Mouse (Mus musculus) MEL (cell line): ENCODE data around the gene Dusp22. TPM values are rescaled to one million over a fixed set of nuclear protein-coding genes. Genes with fewer than 3 reads are reported as not detected.

Source experiments
- DNase-seq: peaks from one replicate; pipeline ENCODE4 v3.0.0; 2011; ENCODE audit warnings: low read depth, low spot score
- H3K27ac ChIP-seq: 2 replicates; pipeline ENCODE4 v1.5.1; 2012; ENCODE audit warnings: low read depth, mild to moderate bottlenecking, control low read depth, low read length, moderate library complexity; ENCODE audit not compliant: control insufficient read depth
- H3K27me3 ChIP-seq, 2 experiments: fragments of 150-350 bp in 1 of 2; sonication (generic) in 1 of 2; 2 replicates each; pipeline ENCODE4 v1.6.1; 2012; ENCODE audit warnings: low read length in 2 of 2, mild to moderate bottlenecking in 2 of 2, improper control_type of control experiment in 1 of 2, moderate library complexity in 1 of 2; ENCODE audit not compliant: insufficient read depth in 2 of 2, control insufficient read depth in 1 of 2
- H3K36me3 ChIP-seq, 2 experiments: 2 replicates each; pipeline ENCODE4 v1.6.1; 2012 to 2014; ENCODE audit warnings: low read length in 2 of 2, improper control_type of control experiment in 1 of 2, inconsistent platforms in 1 of 2, mild to moderate bottlenecking in 1 of 2; ENCODE audit not compliant: insufficient read depth in 2 of 2, control insufficient read depth in 1 of 2
- H3K4me1 ChIP-seq, 2 experiments: fragments of 150-350 bp in 1 of 2; sonication (generic) in 1 of 2; 2 replicates each; pipeline ENCODE4 v1.6.1; 2012; ENCODE audit warnings: low read length in 2 of 2, improper control_type of control experiment in 1 of 2, mild to moderate bottlenecking in 1 of 2; ENCODE audit not compliant: insufficient read depth in 2 of 2, control insufficient read depth in 1 of 2
- H3K4me3 ChIP-seq, 2 experiments: fragments of 150-350 bp in 1 of 2; sonication (generic) in 1 of 2; 2 replicates each; pipeline ENCODE4 v1.5.1; 2012; ENCODE audit warnings: low read depth in 2 of 2, low read length in 2 of 2, mild to moderate bottlenecking in 2 of 2, moderate library complexity in 2 of 2, control low read depth in 1 of 2, improper control_type of control experiment in 1 of 2; ENCODE audit not compliant: control insufficient read depth in 1 of 2, insufficient read depth in 1 of 2
- H3K79me2 ChIP-seq: 2 replicates; pipeline ENCODE4 v1.6.1; 2012; ENCODE audit warnings: mild to moderate bottlenecking, low read length, moderate library complexity; ENCODE audit not compliant: control insufficient read depth, poor library complexity, insufficient read depth
- H3K9ac ChIP-seq: 2 replicates; pipeline ENCODE4 v1.6.1; 2012; ENCODE audit warnings: low read depth, mild to moderate bottlenecking, control low read depth, low read length, moderate library complexity; ENCODE audit not compliant: control insufficient read depth, poor library complexity, severe bottlenecking
- H3K9me3 ChIP-seq: fragments of 150-350 bp; sonication (generic); replicated peaks from 2 replicates; pipeline ENCODE4 v1.6.1; 2012; ENCODE audit warnings: mild to moderate bottlenecking, low read length, improper control_type of control experiment, moderate library complexity; ENCODE audit not compliant: insufficient read depth
- CHD2 ChIP-seq: IDR thresholded peaks from 2 replicates; pipeline ENCODE4 v1.6.1; 2011; ENCODE audit warnings: low read length, improper control_type of control experiment
- E2F4 ChIP-seq: IDR thresholded peaks from 2 replicates; pipeline ENCODE4 v1.6.1; 2011; ENCODE audit warnings: low read depth, low read length, improper control_type of control experiment, borderline replicate concordance
- ETS1 ChIP-seq: IDR thresholded peaks from 2 replicates; pipeline ENCODE4 v1.6.1; 2012; ENCODE audit warnings: low read depth, mild to moderate bottlenecking, inconsistent platforms, low read length, improper control_type of control experiment, moderate library complexity
- GABPA ChIP-seq: IDR thresholded peaks from 2 replicates; pipeline ENCODE4 v1.6.1; 2012; ENCODE audit warnings: low read depth, mild to moderate bottlenecking, inconsistent platforms, low read length, improper control_type of control experiment, moderate library complexity
- GATA1 ChIP-seq: IDR thresholded peaks from 2 replicates; pipeline ENCODE4 v1.6.1; 2011; ENCODE audit warnings: low read depth, low read length, improper control_type of control experiment
- JUND ChIP-seq: IDR thresholded peaks from 2 replicates; pipeline ENCODE4 v1.6.1; 2011; ENCODE audit warnings: low read depth, mild to moderate bottlenecking, improper control_type of control experiment, low read length
- MAZ ChIP-seq: IDR thresholded peaks from 2 replicates; pipeline ENCODE4 v1.6.1; 2012; ENCODE audit warnings: low read depth, mild to moderate bottlenecking, inconsistent platforms, low read length, improper control_type of control experiment
- MEF2A ChIP-seq: IDR thresholded peaks from 2 replicates; pipeline ENCODE4 v1.6.1; 2014; ENCODE audit warnings: low read depth, mild to moderate bottlenecking, inconsistent platforms, low read length, improper control_type of control experiment; ENCODE audit not compliant: poor library complexity, insufficient replicate concordance, severe bottlenecking; ENCODE audit errors: extremely low read depth
- MXI1 ChIP-seq: IDR thresholded peaks from 2 replicates; pipeline ENCODE4 v1.6.1; 2011; ENCODE audit warnings: mild to moderate bottlenecking, low read depth, low read length, improper control_type of control experiment
- MYB ChIP-seq: IDR thresholded peaks from 2 replicates; pipeline ENCODE4 v1.6.1; 2011; ENCODE audit warnings: mild to moderate bottlenecking, low read depth, low read length, improper control_type of control experiment
- MYC ChIP-seq: IDR thresholded peaks from 2 replicates; pipeline ENCODE4 v1.6.1; 2011; ENCODE audit warnings: low read depth, mild to moderate bottlenecking, low read length, improper control_type of control experiment, moderate library complexity
- NELFE ChIP-seq: IDR thresholded peaks from 2 replicates; pipeline ENCODE4 v1.6.1; 2011; ENCODE audit warnings: low read depth, low read length, improper control_type of control experiment
- RAD21 ChIP-seq: IDR thresholded peaks from 2 replicates; pipeline ENCODE4 v1.6.1; 2011; ENCODE audit warnings: mild to moderate bottlenecking, low read depth, low read length, improper control_type of control experiment
- SIN3A ChIP-seq: IDR thresholded peaks from 2 replicates; pipeline ENCODE4 v1.6.1; 2012; ENCODE audit warnings: low read length, improper control_type of control experiment, inconsistent platforms
- SMC3 ChIP-seq: IDR thresholded peaks from 2 replicates; pipeline ENCODE4 v1.6.1; 2011; ENCODE audit warnings: low read depth, low read length, improper control_type of control experiment
- USF1 ChIP-seq: IDR thresholded peaks from 2 replicates; pipeline ENCODE4 v1.6.1; 2014; ENCODE audit warnings: low read depth, mild to moderate bottlenecking, inconsistent platforms, low read length, improper control_type of control experiment, moderate library complexity
- ZC3H11A ChIP-seq: IDR thresholded peaks from 2 replicates; pipeline ENCODE4 v1.6.1; 2012; ENCODE audit warnings: low read depth, mild to moderate bottlenecking, inconsistent platforms, low read length, improper control_type of control experiment
- ZKSCAN1 ChIP-seq: IDR thresholded peaks from 2 replicates; pipeline ENCODE4 v1.6.1; 2012; ENCODE audit warnings: low read depth, mild to moderate bottlenecking, inconsistent platforms, low read length, improper control_type of control experiment, moderate library complexity
- ZMIZ1 ChIP-seq: IDR thresholded peaks from 2 replicates; pipeline ENCODE4 v1.6.1; 2012; ENCODE audit warnings: low read depth, mild to moderate bottlenecking, inconsistent platforms, low read length, improper control_type of control experiment, moderate library complexity
- ZNF384 ChIP-seq: IDR thresholded peaks from 2 replicates; pipeline ENCODE4 v1.6.1; 2012; ENCODE audit warnings: low read depth, mild to moderate bottlenecking, inconsistent platforms, low read length, improper control_type of control experiment
- polyA plus RNA-seq, 2 experiments: library from polyadenylated mRNA; stranded (reverse) in 1 of 2; unstranded in 1 of 2; fragments of >175 nt in 1 of 2; fragments of >200 nt in 1 of 2; gene quantifications; 2 replicates each; pipeline versions ENCODE4 v1.2.1 to v1.2.4; 2012; ENCODE audit warnings: low replicate concordance in 2 of 2, low read depth in 1 of 2; ENCODE audit not compliant: insufficient read length in 2 of 2, insufficient read depth in 1 of 2, missing spikeins in 1 of 2
- total RNA-seq: library from RNA; depleted of rRNA; stranded (reverse); fragments of 300-350 nt; gene quantifications from 2 replicates; pipeline ENCODE4 v1.2.3, GENCODE M21; 2012

The Dusp22 gene
- total and polyA plus RNA-seq, 3 experiments: not detected

DNA sequence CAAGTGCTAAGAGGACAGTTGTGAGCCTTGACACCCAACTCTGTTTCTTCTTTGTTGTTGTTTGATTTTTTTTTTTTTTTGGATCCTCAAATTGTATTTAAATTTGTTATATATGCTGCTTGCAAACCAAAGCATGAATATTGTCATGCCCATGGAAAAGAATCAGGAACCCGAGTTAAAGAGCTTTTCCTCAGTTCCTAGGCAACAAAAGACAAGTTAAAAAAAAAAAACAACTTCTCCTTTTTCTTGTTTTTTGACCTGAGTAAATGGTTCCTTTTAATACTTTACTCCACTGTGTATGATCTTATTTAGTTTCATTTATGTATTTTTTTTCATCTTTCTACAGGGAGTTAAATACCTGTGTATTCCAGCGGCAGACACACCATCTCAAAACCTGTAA lies 36.1 kb downstream of the Dusp22 start:
- no peak overlapping the region for H3K27ac ChIP-seq

DNA sequence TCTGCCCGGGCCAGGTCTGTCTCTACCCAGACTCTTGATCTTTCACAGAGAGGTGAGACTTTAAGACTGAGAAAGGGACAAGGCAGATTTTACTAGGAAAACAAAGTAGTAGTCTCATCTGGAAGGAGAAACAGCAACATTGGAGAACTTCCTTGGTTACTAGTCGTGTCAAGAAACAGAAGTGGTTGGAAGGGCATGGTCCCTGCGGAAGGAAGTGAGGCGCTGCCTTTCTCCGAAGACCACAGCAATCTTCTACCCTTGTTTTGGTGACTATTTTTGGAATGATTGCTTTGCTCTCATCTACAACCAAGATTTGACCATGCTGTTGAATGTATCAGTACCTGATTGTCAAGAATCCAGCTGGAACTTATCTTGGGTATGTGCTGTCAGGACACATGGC lies 38.1 kb downstream of the Dusp22 start:
- Histone ChIP-seq H3K9ac (no peak overlapping the region), H3K27ac (no peak overlapping the region), H3K9me3 (no peaks in the 10 kb centered on the region)
- no peak for DNase-seq
- no peak for TF ChIP-seq RAD21
- no peak for TF ChIP-seq SMC3
- no peak for TF ChIP-seq USF1
- no peak for TF ChIP-seq GATA1
- TF ChIP-seq NELFE: no peak
- TF ChIP-seq SIN3A: no peak
- no peak for TF ChIP-seq MYC
- no peak for TF ChIP-seq MXI1
- no peak for TF ChIP-seq ZMIZ1
- TF ChIP-seq ETS1: no peak
- TF ChIP-seq E2F4: no peak
- TF ChIP-seq MYB: no peak
- TF ChIP-seq CHD2: no peak
- no peak for TF ChIP-seq ZNF384
- no peak for TF ChIP-seq JUND
- TF ChIP-seq MAZ: no peak
- TF ChIP-seq ZKSCAN1: no peak
- no peak for TF ChIP-seq ZC3H11A
- no peak for TF ChIP-seq GABPA
- TF ChIP-seq, all 39 proteins: peak for 0
- no peaks in the 10 kb centered on the region for H3K79me2 ChIP-seq
- H3K4me1 ChIP-seq: no peaks in the 10 kb centered on the region
- H3K36me3 ChIP-seq: no peaks in the 10 kb centered on the region
- H3K27me3 ChIP-seq: no peaks in the 10 kb centered on the region; a peak in 1 of 4 replicates
- H3K4me3 ChIP-seq: no peak overlapping the region

More for the DNA sequence above, 36.1 kb downstream of the Dusp22 start:
- Histone ChIP-seq H3K4me1 (no peaks in the 10 kb centered on the region), H3K9ac (no peak overlapping the region), H3K36me3 (no peaks in the 10 kb centered on the region), H3K79me2 (no peaks in the 10 kb centered on the region), H3K27me3 (no peaks in the 10 kb centered on the region; a peak in 1 of 4 replicates), H3K9me3 (no peaks in the 10 kb centered on the region), H3K4me3 (no peak overlapping the region)
- TF ChIP-seq ETS1 (no peak), ZNF384 (peak; percentile 59; the same call in 1 of the 2 replicates), MEF2A (no peak)
- no peak for DNase-seq
